Mouse (Mus musculus) heart, embryonic 13.5 days (tissue): ENCODE measurements around the gene Eya4. TPM values are rescaled to one million over a fixed set of nuclear protein-coding genes. Genes with fewer than 3 reads are reported as not detected.

Experiments used
- ATAC-seq: fragments of 200-750 bp; cut with Nextera tagmentation; 2 replicates; pipeline ENCODE4 v1.8.0; 2017; ENCODE audit warnings: moderate TSS enrichment; ENCODE audit not compliant: insufficient number of reproducible peaks, low FRiP score, low TSS enrichment; ENCODE audit errors: extremely low read depth
- H3K27ac ChIP-seq: fragments of 300-500 bp; sonication (generic); replicated peaks from 2 replicates; pipeline ENCODE4 v1.5.1; 2015; ENCODE audit warnings: moderate library complexity, mild to moderate bottlenecking, inconsistent platforms
- H3K27me3 ChIP-seq: fragments of 300-500 bp; sonication (generic); replicated peaks from 2 replicates; pipeline ENCODE4 v1.6.1; 2015; ENCODE audit warnings: mild to moderate bottlenecking, inconsistent platforms
- H3K36me3 ChIP-seq: fragments of 300-500 bp; sonication (generic); 2 replicates; pipeline ENCODE4 v1.6.1; 2015; ENCODE audit warnings: mild to moderate bottlenecking, inconsistent platforms
- H3K4me1 ChIP-seq: fragments of 300-500 bp; sonication (generic); 2 replicates; pipeline ENCODE4 v1.6.1; 2015; ENCODE audit warnings: inconsistent platforms
- H3K4me2 ChIP-seq: fragments of 300-500 bp; sonication (generic); 2 replicates; pipeline ENCODE4 v1.6.1; 2015; ENCODE audit warnings: inconsistent platforms, mild to moderate bottlenecking, moderate library complexity
- H3K4me3 ChIP-seq: fragments of 300-500 bp; sonication (generic); 2 replicates; pipeline ENCODE4 v1.5.1; 2015; ENCODE audit warnings: moderate library complexity, mild to moderate bottlenecking, inconsistent platforms
- H3K9ac ChIP-seq: fragments of 300-500 bp; sonication (generic); 2 replicates; pipeline ENCODE4 v1.6.1; 2015; ENCODE audit warnings: inconsistent platforms, mild to moderate bottlenecking, moderate library complexity
- H3K9me3 ChIP-seq: fragments of 300-500 bp; sonication (generic); 2 replicates; pipeline ENCODE4 v1.6.1; 2016; ENCODE audit warnings: inconsistent platforms
- WGBS: fragments of 180-500 bp; shearing (Covaris S2); methylation state at CpG from one replicate; pipeline ENCODE4 v1.1.7; 2015; ENCODE audit warnings: mixed read lengths; 5-methylcytosine and 5-hydroxymethylcytosine counted together
- polyA plus RNA-seq: library from polyadenylated mRNA; unstranded; fragments of >200 nt; fragmentation: Nextera tagmentation; extraction: Ambion mirVana; gene quantifications from 2 replicates; pipeline ENCODE4 v1.2.1, GENCODE M21; 2015

Eya4 gene
- polyA plus RNA-seq = 0.75 and 1.0 TPM in 2 replicates

DNA sequence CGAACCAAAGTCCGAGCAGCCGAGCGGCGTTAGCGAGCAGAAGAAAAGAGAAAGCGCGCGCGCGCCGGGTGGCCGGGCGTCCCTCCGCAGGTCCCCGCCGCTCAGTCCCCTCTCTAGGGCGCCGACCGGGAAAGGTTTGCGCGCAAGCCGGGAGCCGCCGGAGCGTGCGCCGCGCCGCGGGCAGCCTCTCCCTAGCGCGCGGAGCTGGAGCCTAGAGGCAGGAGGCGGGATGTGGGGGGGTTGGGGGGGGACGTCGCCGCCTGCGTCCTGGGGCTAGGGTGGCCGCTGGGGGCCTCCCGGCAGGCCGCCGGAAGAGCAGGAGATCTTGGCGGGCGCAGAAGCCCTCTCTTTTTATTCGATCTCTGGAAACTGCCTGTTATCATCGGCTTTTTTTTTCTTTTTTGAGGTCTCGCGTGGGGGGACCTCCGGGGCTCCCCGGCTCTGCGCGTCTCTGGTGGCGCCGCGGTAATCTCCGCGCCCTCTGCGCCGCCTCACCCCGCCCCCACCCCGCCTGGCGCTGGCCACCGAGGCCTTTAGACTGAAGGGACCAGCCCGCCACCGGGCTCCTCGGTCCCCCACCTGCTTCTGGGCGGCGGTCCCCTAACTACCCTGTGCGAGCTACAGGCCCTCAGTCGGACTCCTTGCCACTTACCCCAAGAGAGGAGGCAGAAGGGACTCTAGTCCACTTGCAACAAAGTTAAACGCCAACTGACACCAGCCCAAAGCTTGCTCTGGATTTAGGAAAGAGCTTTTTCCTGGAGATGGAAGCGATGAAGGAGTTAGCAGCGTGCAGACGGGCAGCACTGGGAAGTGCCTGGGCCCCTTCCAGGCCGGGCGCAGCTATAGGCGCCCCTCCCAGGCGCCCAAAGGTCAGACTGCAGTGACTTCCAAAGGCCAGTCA is at the start of gene Eya4:
TSS of gene Eya4 (minus strand) at position 776 of the 901 bp plus-strand sequence.
- peak within 1 kb of the TSS; percentile 68 for H3K4me3 ChIP-seq
- peak within 1 kb of the TSS; percentile 72 for H3K4me2 ChIP-seq
- peaks cover 30% of the 10 kb centered on the region for H3K27me3 ChIP-seq
- WGBS = 1% methylated on average over 61 of the region's 79 CpGs
- H3K27ac ChIP-seq = peak within 1 kb of the TSS; percentile 59
- no peaks in the 10 kb centered on the region for H3K36me3 ChIP-seq
- peaks cover 21% of the 10 kb centered on the region for H3K4me1 ChIP-seq
- H3K9ac ChIP-seq = peak within 1 kb of the TSS; percentile 81
- H3K9me3 ChIP-seq = no peaks in the 10 kb centered on the region
- ATAC-seq = peak; percentile 37; the same call in 1 of the 2 replicates

DNA sequence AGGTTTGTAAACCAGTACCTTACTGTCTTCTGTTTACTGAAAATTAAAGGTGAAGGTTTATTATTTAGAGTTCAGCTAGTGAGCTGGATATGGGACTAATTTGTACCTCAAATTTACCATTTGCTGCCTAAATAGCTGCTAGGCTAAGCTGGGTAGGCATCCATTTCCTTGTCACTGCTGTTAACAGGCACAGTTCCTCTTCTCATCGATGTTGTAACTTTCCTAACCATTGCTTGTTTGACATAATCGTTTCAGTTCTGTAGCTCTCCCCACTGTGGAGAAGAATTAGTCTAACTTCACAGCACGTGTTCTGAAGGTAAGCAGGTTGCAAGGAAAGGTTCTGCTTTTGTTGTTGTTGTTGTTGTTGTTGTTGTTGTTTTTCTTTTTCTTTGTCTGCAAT is 44.8 kb upstream of the Eya4 start:
- ATAC-seq = no peak
- 75% methylated on average over 3 of the region's 3 CpGs for WGBS

DNA sequence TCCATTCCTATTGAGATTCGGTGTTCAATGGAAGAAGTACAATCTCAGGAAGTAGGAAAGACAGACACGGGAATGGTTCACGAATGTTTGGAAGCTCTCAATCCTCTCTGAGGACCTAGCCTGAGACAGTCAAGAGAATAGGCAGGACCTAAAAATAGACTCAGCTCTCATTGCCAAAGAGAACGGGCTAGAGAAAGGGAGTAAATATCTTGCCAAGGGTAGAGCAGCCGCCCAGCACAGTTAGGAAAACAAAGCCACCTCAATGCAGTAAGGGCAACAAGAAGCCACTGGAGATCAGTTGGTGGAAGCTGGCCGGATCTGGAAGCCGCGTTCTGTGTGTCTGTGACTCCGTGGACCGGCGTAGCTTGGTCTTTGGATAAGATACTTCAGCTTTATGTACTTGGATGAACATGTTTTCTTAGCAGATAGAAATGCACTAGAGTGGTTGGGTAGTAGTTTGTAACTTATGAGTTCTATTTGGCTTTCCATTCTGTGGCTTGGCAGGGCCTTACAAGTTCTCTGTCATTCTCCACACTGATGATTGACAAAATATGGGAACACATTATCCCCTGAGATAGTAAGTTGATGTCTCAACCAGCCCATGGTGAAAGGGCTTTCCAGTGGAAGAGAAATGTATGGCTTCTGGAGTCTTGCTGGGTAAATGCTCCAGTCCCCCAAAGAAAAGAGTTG is 44.1 kb upstream of the Eya4 start:
- Histone ChIP-seq H3K4me1 (peaks cover 12% of the 10 kb centered on the region), H3K27me3 (no peaks in the 10 kb centered on the region), H3K27ac (peak overlapping the region; percentile 58), H3K36me3 (no peaks in the 10 kb centered on the region), H3K4me2 (peak overlapping the region; percentile 31; the same call in 1 of the 2 replicates), H3K9me3 (no peaks in the 10 kb centered on the region), H3K9ac (no peak overlapping the region), H3K4me3 (no peak overlapping the region)
- 57% methylated on average over 11 of the region's 11 CpGs for WGBS
- no peak for ATAC-seq

More for the DNA sequence above, 44.8 kb upstream of the Eya4 start:
- Histone ChIP-seq H3K4me3 (no peak overlapping the region), H3K4me1 (peaks cover 12% of the 10 kb centered on the region), H3K9me3 (no peaks in the 10 kb centered on the region), H3K4me2 (no peak overlapping the region), H3K9ac (no peak overlapping the region), H3K36me3 (no peaks in the 10 kb centered on the region), H3K27me3 (no peaks in the 10 kb centered on the region), H3K27ac (no peak overlapping the region)

DNA sequence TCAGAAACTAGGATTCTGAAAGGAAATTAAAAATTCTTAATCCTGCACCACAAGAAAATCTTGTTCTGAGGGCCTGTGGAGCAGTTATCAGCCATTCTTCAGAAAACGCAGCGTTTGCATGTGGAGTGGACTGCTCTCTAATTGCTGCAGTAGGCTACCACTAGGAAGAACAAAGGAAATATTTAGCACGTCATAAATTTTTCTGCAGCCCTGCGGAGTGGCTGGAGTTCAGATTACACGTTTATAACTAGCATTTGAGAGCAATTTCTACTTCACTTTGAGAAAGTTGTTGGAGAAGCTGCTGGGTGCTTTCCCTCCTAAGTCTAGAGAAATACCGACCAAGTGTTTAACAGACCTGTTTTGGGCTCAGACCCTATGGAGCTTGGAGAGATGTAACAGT is 43.6 kb upstream of the Eya4 start:
- 59% methylated on average over 6 of the region's 6 CpGs for WGBS
- no peaks in the 10 kb centered on the region for H3K36me3 ChIP-seq
- no peak overlapping the region for H3K9ac ChIP-seq
- peaks cover 12% of the 10 kb centered on the region for H3K4me1 ChIP-seq
- no peak overlapping the region for H3K4me3 ChIP-seq
- peak overlapping the region; percentile 58 for H3K27ac ChIP-seq
- H3K4me2 ChIP-seq = peak overlapping the region; percentile 31; the same call in 1 of the 2 replicates
- H3K9me3 ChIP-seq = no peaks in the 10 kb centered on the region
- no peaks in the 10 kb centered on the region for H3K27me3 ChIP-seq
- no peak for ATAC-seq

DNA sequence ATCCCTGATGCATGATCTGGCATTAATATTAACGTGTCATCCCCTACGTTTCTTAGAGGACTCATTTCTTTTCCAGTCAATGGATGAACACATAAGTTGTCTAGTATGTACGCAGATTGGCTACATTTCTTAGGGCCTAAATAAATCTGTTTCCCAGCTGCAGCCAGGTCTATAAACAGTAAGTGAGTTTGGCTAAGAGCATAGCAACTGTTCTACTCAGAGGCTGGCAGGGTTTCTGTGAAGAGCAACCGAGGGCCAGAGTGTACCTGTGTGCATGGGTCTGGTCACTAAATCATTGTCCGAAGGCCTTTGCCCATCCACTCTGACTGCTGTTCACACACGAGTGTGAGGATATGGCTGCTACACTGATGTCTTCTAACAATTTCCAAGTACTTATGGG is 13.3 kb upstream of the Eya4 start:
- Histone ChIP-seq H3K4me3 (no peak overlapping the region), H3K9me3 (no peaks in the 10 kb centered on the region), H3K27me3 (no peaks in the 10 kb centered on the region), H3K27ac (no peak overlapping the region), H3K9ac (no peak overlapping the region), H3K4me1 (no peaks in the 10 kb centered on the region), H3K36me3 (no peaks in the 10 kb centered on the region), H3K4me2 (no peak overlapping the region)
- WGBS = 75% methylated on average over 6 of the region's 6 CpGs
- no peak for ATAC-seq

DNA sequence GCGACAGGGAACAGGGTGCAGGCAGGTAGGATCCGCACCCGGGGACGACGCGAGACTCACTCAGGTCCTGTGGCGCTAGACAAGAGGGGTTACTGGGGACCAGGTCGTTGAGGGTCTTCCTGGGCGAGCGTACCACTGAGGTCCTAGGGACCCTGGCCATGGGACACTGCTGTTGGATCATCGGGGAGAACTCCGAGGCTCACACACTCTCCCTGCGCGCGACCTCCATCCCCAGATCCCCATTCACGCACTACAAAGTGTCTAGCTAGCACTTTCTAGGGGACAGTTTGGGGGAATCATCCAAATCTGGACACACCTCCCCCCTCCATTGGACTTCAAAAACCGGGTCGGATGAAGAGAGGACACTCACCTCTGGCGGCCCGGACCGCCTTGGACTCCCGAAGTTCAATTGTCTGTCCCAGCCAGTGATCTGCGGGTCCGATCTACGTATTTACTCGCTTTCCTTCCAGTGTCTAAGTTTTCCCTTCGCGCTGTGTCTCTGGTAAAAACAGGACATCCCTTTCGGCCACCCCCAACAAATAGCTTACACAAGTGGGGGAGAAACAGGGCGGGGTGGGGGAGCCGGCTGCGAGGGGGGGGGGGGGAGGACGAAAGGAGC is 1.1 kb downstream of the Eya4 start:
- Histone ChIP-seq H3K9me3 (no peaks in the 10 kb centered on the region), H3K27me3 (peaks cover 30% of the 10 kb centered on the region), H3K4me1 (peaks cover 21% of the 10 kb centered on the region), H3K9ac (peak overlapping the region; percentile 81), H3K4me2 (peak overlapping the region; percentile 72), H3K27ac (peak overlapping the region; percentile 59), H3K36me3 (no peaks in the 10 kb centered on the region), H3K4me3 (peak overlapping the region; percentile 68)
- no peak for ATAC-seq
- WGBS = 0% methylated on average over 31 of the region's 33 CpGs

DNA sequence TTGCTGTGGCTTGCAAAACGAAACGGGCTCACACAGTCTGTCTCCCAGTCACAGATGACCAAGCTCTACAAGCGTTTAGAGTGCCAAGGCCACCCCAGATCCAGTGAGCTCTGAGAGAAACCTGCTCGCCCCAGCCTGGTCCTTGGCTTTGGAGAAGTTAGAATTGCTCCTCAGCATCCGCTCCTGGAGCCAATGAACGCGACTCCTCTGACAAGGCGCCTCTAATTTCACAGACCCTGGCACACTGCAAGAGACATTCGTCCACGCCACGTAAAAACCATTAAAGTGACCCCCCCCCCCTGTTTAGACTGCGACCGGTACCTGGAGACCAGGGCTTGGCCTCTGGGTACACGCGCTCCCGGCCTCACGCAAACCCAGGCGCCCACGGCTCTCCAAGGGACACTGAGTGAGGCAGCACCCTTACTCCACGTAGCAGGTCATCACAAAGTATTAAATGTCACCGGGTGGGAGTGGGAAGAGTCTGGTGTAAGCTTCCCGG is 1.6 kb downstream of the Eya4 start:
- H3K27ac ChIP-seq = no peak overlapping the region
- H3K9ac ChIP-seq = peak overlapping the region; percentile 81
- H3K9me3 ChIP-seq = no peaks in the 10 kb centered on the region
- no peak for ATAC-seq
- H3K36me3 ChIP-seq = no peaks in the 10 kb centered on the region
- H3K4me2 ChIP-seq = peak overlapping the region; percentile 72
- peak overlapping the region; percentile 68 for H3K4me3 ChIP-seq
- peaks cover 21% of the 10 kb centered on the region for H3K4me1 ChIP-seq
- H3K27me3 ChIP-seq = peaks cover 30% of the 10 kb centered on the region
- WGBS = under 1% methylated on average over 22 of the region's 22 CpGs

DNA sequence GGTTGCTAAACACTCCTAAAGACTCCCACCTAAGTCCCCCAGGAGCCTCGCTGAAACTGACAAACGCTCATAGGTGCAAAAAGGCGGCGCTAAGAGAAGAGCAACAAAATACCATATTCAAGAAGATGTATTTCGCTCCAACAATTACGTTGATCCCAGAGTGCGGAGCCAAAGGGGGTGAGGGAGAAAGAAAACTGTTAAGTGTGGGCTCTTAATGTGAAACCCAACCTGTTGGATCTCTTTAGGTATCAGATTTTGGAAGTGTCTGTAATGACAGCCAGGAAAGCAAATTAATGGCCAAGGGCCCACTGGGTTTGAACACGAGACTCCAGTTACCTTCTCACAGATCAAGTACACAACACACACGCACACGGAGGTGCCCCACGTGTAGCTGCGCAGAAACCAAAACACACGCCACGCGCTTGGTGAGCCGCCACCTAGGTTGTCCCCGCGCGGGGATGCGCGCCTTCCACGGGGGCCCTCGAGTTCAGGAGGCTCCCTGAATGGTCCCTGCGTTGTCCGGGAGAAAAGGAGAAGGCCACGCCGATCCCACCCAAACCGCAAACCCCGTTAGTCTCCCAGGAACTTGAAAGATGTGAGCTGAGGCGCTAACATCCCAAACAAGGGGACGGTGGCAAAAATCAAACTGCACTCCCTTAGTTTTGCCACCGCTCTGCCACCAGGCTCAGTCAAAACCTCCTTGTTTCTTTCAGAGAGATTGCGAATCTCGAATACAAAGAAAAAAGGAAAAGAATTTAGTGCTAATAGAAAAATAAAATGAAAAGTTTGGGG is 2.3 kb downstream of the Eya4 start:
- Histone ChIP-seq H3K4me1 (peaks cover 21% of the 10 kb centered on the region), H3K36me3 (no peaks in the 10 kb centered on the region), H3K27ac (no peak overlapping the region), H3K4me2 (peak overlapping the region; percentile 72), H3K9ac (peak overlapping the region; percentile 81), H3K4me3 (peak overlapping the region; percentile 68), H3K9me3 (no peaks in the 10 kb centered on the region), H3K27me3 (peaks cover 30% of the 10 kb centered on the region)
- no peak for ATAC-seq
- WGBS = 1% methylated on average over 34 of the region's 34 CpGs

DNA sequence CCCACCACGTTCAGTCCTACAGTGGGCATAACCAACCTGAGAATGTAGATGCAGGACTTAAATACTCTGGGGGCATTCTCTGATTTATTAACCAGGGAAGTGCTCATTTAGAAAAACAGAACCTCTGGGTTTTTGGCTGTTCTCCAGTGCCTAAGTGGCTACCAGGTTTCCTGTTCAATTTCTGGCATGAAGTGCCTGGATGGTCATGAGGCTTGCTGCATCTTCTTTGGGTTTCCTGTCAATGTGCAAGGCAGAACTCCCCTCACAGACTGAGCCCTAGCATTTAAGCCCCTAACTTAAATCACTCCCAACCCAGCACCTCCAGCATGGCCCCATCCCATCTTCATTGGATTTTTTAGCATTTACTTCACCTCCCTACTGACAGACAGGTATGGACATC is 13.3 kb downstream of the Eya4 start:
- no peak overlapping the region for H3K4me3 ChIP-seq
- H3K27me3 ChIP-seq = no peaks in the 10 kb centered on the region
- H3K4me1 ChIP-seq = no peaks in the 10 kb centered on the region

DNA sequence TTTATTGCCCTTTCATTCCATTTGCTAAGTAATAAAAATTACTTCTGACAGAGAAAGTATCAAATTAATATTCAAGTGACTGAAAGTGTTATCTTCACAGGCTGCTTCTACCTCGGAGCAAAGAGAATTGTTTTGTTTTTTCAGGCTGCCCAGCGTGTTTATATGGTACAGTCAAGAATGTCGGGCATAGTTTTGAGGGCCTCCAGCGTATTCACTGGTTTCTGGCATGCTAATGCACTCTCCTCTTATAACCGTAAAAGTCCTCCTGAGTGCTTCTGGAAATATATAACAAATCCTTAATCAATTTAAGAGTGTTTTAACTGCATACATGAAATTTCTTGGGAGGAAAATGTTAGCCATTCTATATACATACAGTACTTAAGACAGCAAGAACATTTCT is 17.8 kb downstream of the Eya4 start:
- H3K27ac ChIP-seq = no peak overlapping the region
- no peak overlapping the region for H3K4me3 ChIP-seq
- no peak overlapping the region for H3K4me2 ChIP-seq
- H3K9ac ChIP-seq = no peak overlapping the region
- no peak for ATAC-seq
- no peaks in the 10 kb centered on the region for H3K4me1 ChIP-seq
- H3K27me3 ChIP-seq = no peaks in the 10 kb centered on the region
- H3K36me3 ChIP-seq = no peaks in the 10 kb centered on the region
- no peaks in the 10 kb centered on the region for H3K9me3 ChIP-seq
- 60% methylated on average over 5 of the region's 5 CpGs for WGBS

More for the DNA sequence above, 13.3 kb downstream of the Eya4 start:
- WGBS = 63% methylated on average over 1 of the region's 1 CpGs
- no peak overlapping the region for H3K27ac ChIP-seq
- no peaks in the 10 kb centered on the region for H3K9me3 ChIP-seq
- ATAC-seq = no peak
- no peak overlapping the region for H3K9ac ChIP-seq
- H3K4me2 ChIP-seq = no peak overlapping the region
- no peaks in the 10 kb centered on the region for H3K36me3 ChIP-seq
